Comparison of ENCODE assay signal across 8 mouse cellular contexts in the genomic region with DNA sequence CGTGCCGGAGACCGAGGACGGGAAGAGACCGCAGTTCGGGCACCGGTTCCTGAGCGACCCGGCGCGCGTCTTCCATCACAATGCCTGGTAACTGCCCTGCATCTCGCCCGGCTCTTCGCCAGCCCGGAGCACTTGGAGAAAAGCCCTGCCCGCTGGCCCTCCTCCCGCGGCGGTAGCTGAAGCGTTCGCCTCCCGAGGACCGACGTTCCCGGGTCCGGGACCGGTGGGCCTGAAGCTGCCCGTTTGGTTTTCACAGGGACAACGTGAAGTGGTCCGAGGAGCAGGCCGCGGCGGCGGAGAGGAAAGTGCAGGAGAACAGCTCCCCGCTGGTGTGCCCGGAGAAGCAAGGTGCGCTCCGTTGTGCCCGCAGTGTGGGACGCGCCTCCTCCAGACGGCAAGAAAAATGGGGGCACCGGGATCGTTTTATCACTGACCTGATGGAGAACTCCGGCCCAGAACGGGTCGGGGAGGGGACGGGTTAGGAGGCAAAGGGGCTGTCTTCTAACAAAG. TPM values are rescaled to one million over a fixed set of nuclear protein-coding genes. Genes with fewer than 3 reads are reported as not detected.
DNase-seq lines count a peak whose midpoint lies in the region; ATAC-seq and TF ChIP-seq lines count a peak whose summit lies in the region.

No protein-coding gene starts in this region.

- TF ChIP-seq POLR2A in ES-Bruce4 (IDR thresholded peaks at IDR 0.05; ENCODE audit: insufficient read depth, low read length) = no peak
- TF ChIP-seq POLR2A in liver, adult 2 months (IDR thresholded peaks at IDR 0.05; ENCODE audit: extremely low read depth, insufficient read depth, low read length) = no peak

- H3K4me2 ChIP-seq in heart, embryonic 16.5 days (ENCODE audit: low read depth, low read length) = peak overlapping the region; percentile 97
- H3K4me2 ChIP-seq in stomach, embryonic 15.5 days = peak overlapping the region; percentile 82

- peak overlapping the region; percentile 86 for H3K4me3 ChIP-seq in heart, embryonic 16.5 days (ENCODE audit: low read length)
- peak overlapping the region; percentile 94 for H3K4me3 ChIP-seq in ES-Bruce4 (ENCODE audit: low read depth, low read length)
- peak overlapping the region; percentile 81 for H3K4me3 ChIP-seq in liver, adult 2 months (ENCODE audit: insufficient read depth, low read depth, low read length)
- H3K4me3 ChIP-seq in stomach, embryonic 15.5 days (replicated peaks) = peak overlapping the region; percentile 80

- peak; percentile 16; the same call in 1 of the 2 replicates for ATAC-seq in heart, embryonic 16.5 days (replicated peaks; ENCODE audit: extremely low read depth, insufficient read depth, low FRiP score)
- peak; percentile 23 for ATAC-seq in erythroid progenitor cell, adult 5-6 weeks (replicated peaks; ENCODE audit: low FRiP score, poor library complexity, severe bottlenecking)
- no peak for ATAC-seq in stomach, embryonic 15.5 days (ENCODE audit: insufficient read depth, low FRiP score, low read depth)

- peaks cover 22% of the 10 kb centered on the region for H3K36me3 ChIP-seq in heart, embryonic 16.5 days (ENCODE audit: control insufficient read depth, insufficient read depth)
- H3K36me3 ChIP-seq in ES-Bruce4 (ENCODE audit: control insufficient read depth, insufficient read depth, low read length, poor library complexity, severe bottlenecking) = peaks cover 28% of the 10 kb centered on the region
- H3K36me3 ChIP-seq in liver, adult 2 months (ENCODE audit: control insufficient read depth, insufficient read depth, low read length) = peaks cover 10% of the 10 kb centered on the region
- peaks cover 5% of the 10 kb centered on the region for H3K36me3 ChIP-seq in stomach, embryonic 15.5 days

- peaks cover 6% of the 10 kb centered on the region; the same call in 1 of the 2 replicates for H3K79me2 ChIP-seq in liver, adult 2 months (ENCODE audit: control insufficient read depth, insufficient read depth, low read length)

- TF ChIP-seq CTCF in ES-Bruce4 (IDR thresholded peaks at IDR 0.05; ENCODE audit: low read depth, low read length) = no peak
- TF ChIP-seq CTCF in liver, adult 2 months (IDR thresholded peaks at IDR 0.05; ENCODE audit: low read depth, low read length) = no peak

- no peak for TF ChIP-seq EP300 in ES-Bruce4 (IDR thresholded peaks at IDR 0.05; ENCODE audit: insufficient read depth, low read depth, low read length)

- DNase-seq in heart, adult 18-20 months = no peak
- DNase-seq in liver, adult 2 months (ENCODE audit: extremely low read depth, low read depth, low spot score) = no peak
- no peak for DNase-seq in frontal cortex, postnatal 14 days (ENCODE audit: low spot score in 2 of 2)
- DNase-seq in layer of hippocampus, postnatal 36 days = no peak

- H3K27me3 ChIP-seq in heart, embryonic 16.5 days (ENCODE audit: control insufficient read depth, insufficient read depth, low read length) = no peaks in the 10 kb centered on the region
- H3K27me3 ChIP-seq in ES-Bruce4 (ENCODE audit: control insufficient read depth, insufficient read depth, low read length, poor library complexity, severe bottlenecking) = no peaks in the 10 kb centered on the region
- no peaks in the 10 kb centered on the region for H3K27me3 ChIP-seq in liver, adult 2 months (ENCODE audit: control insufficient read depth, insufficient read depth, low read length)
- H3K27me3 ChIP-seq in stomach, embryonic 15.5 days (replicated peaks) = no peaks in the 10 kb centered on the region

- peaks cover 9% of the 10 kb centered on the region for H3K4me1 ChIP-seq in heart, embryonic 16.5 days (ENCODE audit: control insufficient read depth, insufficient read depth, low read length)
- no peaks in the 10 kb centered on the region for H3K4me1 ChIP-seq in ES-Bruce4 (ENCODE audit: control insufficient read depth, insufficient read depth, low read length)
- peaks cover 4% of the 10 kb centered on the region for H3K4me1 ChIP-seq in liver, adult 2 months (ENCODE audit: control insufficient read depth, insufficient read depth, low read length)
- peaks cover 11% of the 10 kb centered on the region for H3K4me1 ChIP-seq in stomach, embryonic 15.5 days

- peak overlapping the region; percentile 70 for H3K9ac ChIP-seq in heart, embryonic 16.5 days (ENCODE audit: low read length)
- H3K9ac ChIP-seq in ES-Bruce4 (ENCODE audit: low read depth, poor library complexity, severe bottlenecking) = peak overlapping the region; percentile 87
- H3K9ac ChIP-seq in liver, adult 2 months (ENCODE audit: low read depth, low read length) = peak overlapping the region; percentile 66
- H3K9ac ChIP-seq in stomach, embryonic 15.5 days = peak overlapping the region; percentile 55

- WGBS in heart, embryonic 16.5 days = under 1% methylated on average over 42 of the region's 49 CpGs
- WGBS in liver, adult 2 months = under 1% methylated on average over 48 of the region's 49 CpGs
- WGBS in stomach, embryonic 15.5 days = under 1% methylated on average over 49 of the region's 49 CpGs

- no peak overlapping the region for H3K27ac ChIP-seq in heart, embryonic 16.5 days (ENCODE audit: low read length)
- no peak overlapping the region for H3K27ac ChIP-seq in ES-Bruce4 (ENCODE audit: insufficient read depth, low read length)
- H3K27ac ChIP-seq in liver, adult 2 months (replicated peaks; ENCODE audit: insufficient read depth, low read depth, low read length) = no peak overlapping the region
- no peak overlapping the region for H3K27ac ChIP-seq in stomach, embryonic 15.5 days

- peaks cover 3% of the 10 kb centered on the region; the same call in 1 of the 2 replicates for H3K9me3 ChIP-seq in heart, embryonic 16.5 days (replicated peaks; ENCODE audit: control insufficient read depth, low read length)
- H3K9me3 ChIP-seq in ES-Bruce4 (replicated peaks; ENCODE audit: control insufficient read depth, insufficient read depth, low read length, poor library complexity, severe bottlenecking) = no peaks in the 10 kb centered on the region
- no peaks in the 10 kb centered on the region for H3K9me3 ChIP-seq in stomach, embryonic 15.5 days

RNA-seq across cellular contexts. Expression of a gene that starts 0.3 kb away (rescaled TPM):
- 23.0 and 28.1 TPM in 2 replicates for polyA plus RNA-seq in heart, embryonic 16.5 days (2015; fragmentation: Nextera tagmentation; extraction: Ambion mirVana)
- 10 to 100 TPM; 10.2 to 10.3 TPM for total RNA-seq in heart, adult 18-20 months (2021)
- polyA plus RNA-seq in ES-Bruce4 (2011; ENCODE audit: insufficient read depth, insufficient read length, low read depth, missing spikeins) = 43.1 and 49.3 TPM in 2 replicates
- total RNA-seq in erythroid progenitor cell, adult 5-6 weeks (2015; ENCODE audit: low replicate concordance) = 2.9 TPM in 1 of 2 replicates, not detected in the other
- 1.7 and 7.1 TPM in 2 replicates for total RNA-seq in erythroid progenitor cell, adult 5-6 weeks (2017; ENCODE audit: low replicate concordance)
- 11.0 and 11.5 TPM in 2 replicates for total RNA-seq in liver, adult 2 months (2014; rRNA removed)
- 5.9 and 7.9 TPM in 2 replicates for polyA plus RNA-seq in liver, adult 2 months (2012; rRNA removed)
- 36.1 and 40.1 TPM in 2 replicates for polyA plus RNA-seq in stomach, embryonic 15.5 days (2015; fragmentation: Nextera tagmentation; extraction: Ambion mirVana)
- total RNA-seq in layer of hippocampus, postnatal 36 days (2021) = 10 to 100 TPM; 17.4 to 18.3 TPM

RNA-seq across cellular contexts. Expression of a gene that starts 20.1 kb away (rescaled TPM):
- not detected in 2 replicates for polyA plus RNA-seq in heart, embryonic 16.5 days (2015; fragmentation: Nextera tagmentation; extraction: Ambion mirVana)
- total RNA-seq in heart, adult 18-20 months (2021) = not detected
- not detected in 2 replicates for polyA plus RNA-seq in ES-Bruce4 (2011; ENCODE audit: insufficient read depth, insufficient read length, low read depth, missing spikeins)
- not detected in 2 replicates for total RNA-seq in erythroid progenitor cell, adult 5-6 weeks (2015; ENCODE audit: low replicate concordance)
- not detected in 2 replicates for total RNA-seq in erythroid progenitor cell, adult 5-6 weeks (2017; ENCODE audit: low replicate concordance)
- not detected in 2 replicates for total RNA-seq in liver, adult 2 months (2014; rRNA removed)
- not detected in 2 replicates for polyA plus RNA-seq in liver, adult 2 months (2012; rRNA removed)
- not detected in 2 replicates for polyA plus RNA-seq in stomach, embryonic 15.5 days (2015; fragmentation: Nextera tagmentation; extraction: Ambion mirVana)
- total RNA-seq in layer of hippocampus, postnatal 36 days (2021) = not detected

RNA-seq across cellular contexts. Expression of a gene that starts 52.0 kb away (rescaled TPM):
- 12.9 and 15.3 TPM in 2 replicates for polyA plus RNA-seq in heart, embryonic 16.5 days (2015; fragmentation: Nextera tagmentation; extraction: Ambion mirVana)
- total RNA-seq in heart, adult 18-20 months (2021) = 10 to 100 TPM; 31.2 to 32.0 TPM
- polyA plus RNA-seq in ES-Bruce4 (2011; ENCODE audit: insufficient read depth, insufficient read length, low read depth, missing spikeins) = 130 and 140 TPM in 2 replicates
- total RNA-seq in erythroid progenitor cell, adult 5-6 weeks (2015; ENCODE audit: low replicate concordance) = 33.9 and 55.3 TPM in 2 replicates
- total RNA-seq in erythroid progenitor cell, adult 5-6 weeks (2017; ENCODE audit: low replicate concordance) = 67.9 and 85.7 TPM in 2 replicates
- total RNA-seq in liver, adult 2 months (2014; rRNA removed) = 21.3 and 23.4 TPM in 2 replicates
- 5.6 and 7.5 TPM in 2 replicates for polyA plus RNA-seq in liver, adult 2 months (2012; rRNA removed)
- 15.1 and 17.4 TPM in 2 replicates for polyA plus RNA-seq in stomach, embryonic 15.5 days (2015; fragmentation: Nextera tagmentation; extraction: Ambion mirVana)
- total RNA-seq in layer of hippocampus, postnatal 36 days (2021) = 10 to 100 TPM; 47.8 to 53.8 TPM
